Mouse (Mus musculus): ENCODE data around the gene Hist1h4c. TPM values are rescaled to one million over a fixed set of nuclear protein-coding genes. Genes with fewer than 3 reads are reported as not detected.
"Not testable (repeated sequence)": the region's sequence is repeated elsewhere in the genome, so short reads cannot be mapped to it uniquely, and the experiment has no call there.

Gene Hist1h4c
- polyA plus RNA-seq (2015; fragmentation: Nextera tagmentation; extraction: Ambion mirVana) = 2.1 and 3.2 TPM in 2 replicates

- Histone ChIP-seq H3K4me3 (ENCODE audit: low read depth, low read length) (peak within 1 kb of the TSS; percentile 40), H3K36me3 (ENCODE audit: control insufficient read depth, insufficient read depth, low read length) (no peaks in the 10 kb centered on the region), H3K27me3 (ENCODE audit: control insufficient read depth, insufficient read depth, low read length) (no peaks in the 10 kb centered on the region), H3K27ac (replicated peaks) (peak within 1 kb of the TSS; percentile 77), H3K4me1 (replicated peaks; ENCODE audit: control insufficient read depth, insufficient read depth) (no peaks in the 10 kb centered on the region), H3K9me3 (ENCODE audit: control insufficient read depth, low read length) (no peaks in the 10 kb centered on the region), H3K9ac (ENCODE audit: low read length) (peak within 1 kb of the TSS; percentile 61), H3K4me2 (replicated peaks; ENCODE audit: low read depth) (peak within 1 kb of the TSS; percentile 63)
- ATAC-seq (ENCODE audit: low FRiP score, low TSS enrichment) (peak; percentile 95), DNase-seq (ENCODE audit: low spot score) (peak; percentile 96)
- WGBS = under 1% methylated on average over 17 of the region's 22 CpGs
- TF ChIP-seq EP300 (optimal IDR thresholded peaks at IDR 0.05) (peak; percentile 96), CTCF (IDR thresholded peaks at IDR 0.05; ENCODE audit: low read depth) (peak; percentile 15; the same call in 1 of the 2 replicates)
Observed at GRCm38 (mm10) chr13:23698300-23698693, at the start of gene Hist1h4c. Gene Hist1h4c (minus strand): TSS chr13:23698454.

- Histone ChIP-seq H3K9me3 (ENCODE audit: control insufficient read depth, low read length) (no peaks in the 10 kb centered on the region), H3K4me1 (replicated peaks; ENCODE audit: control insufficient read depth, insufficient read depth) (no peaks in the 10 kb centered on the region), H3K27me3 (ENCODE audit: control insufficient read depth, insufficient read depth, low read length) (no peaks in the 10 kb centered on the region), H3K4me3 (ENCODE audit: low read depth, low read length) (no peak overlapping the region), H3K36me3 (ENCODE audit: control insufficient read depth, insufficient read depth, low read length) (no peaks in the 10 kb centered on the region), H3K27ac (replicated peaks) (0 out of 2 replicates have a peak overlapping the region, but pooled peaks have one; percentile 14), H3K9ac (ENCODE audit: low read length) (no peak overlapping the region), H3K4me2 (replicated peaks; ENCODE audit: low read depth) (no peak overlapping the region)
- DNase-seq (ENCODE audit: low spot score) = no peak
- 6% methylated on average over 4 of the region's 4 CpGs for WGBS
- ATAC-seq (ENCODE audit: low FRiP score, low TSS enrichment) = no peak
- TF ChIP-seq CTCF (IDR thresholded peaks at IDR 0.05; ENCODE audit: low read depth) (no peak), EP300 (optimal IDR thresholded peaks at IDR 0.05) (no peak)
Observed at GRCm38 (mm10) chr13:23747892-23748288, 49.6 kb upstream of the Hist1h4c start.

DNA sequence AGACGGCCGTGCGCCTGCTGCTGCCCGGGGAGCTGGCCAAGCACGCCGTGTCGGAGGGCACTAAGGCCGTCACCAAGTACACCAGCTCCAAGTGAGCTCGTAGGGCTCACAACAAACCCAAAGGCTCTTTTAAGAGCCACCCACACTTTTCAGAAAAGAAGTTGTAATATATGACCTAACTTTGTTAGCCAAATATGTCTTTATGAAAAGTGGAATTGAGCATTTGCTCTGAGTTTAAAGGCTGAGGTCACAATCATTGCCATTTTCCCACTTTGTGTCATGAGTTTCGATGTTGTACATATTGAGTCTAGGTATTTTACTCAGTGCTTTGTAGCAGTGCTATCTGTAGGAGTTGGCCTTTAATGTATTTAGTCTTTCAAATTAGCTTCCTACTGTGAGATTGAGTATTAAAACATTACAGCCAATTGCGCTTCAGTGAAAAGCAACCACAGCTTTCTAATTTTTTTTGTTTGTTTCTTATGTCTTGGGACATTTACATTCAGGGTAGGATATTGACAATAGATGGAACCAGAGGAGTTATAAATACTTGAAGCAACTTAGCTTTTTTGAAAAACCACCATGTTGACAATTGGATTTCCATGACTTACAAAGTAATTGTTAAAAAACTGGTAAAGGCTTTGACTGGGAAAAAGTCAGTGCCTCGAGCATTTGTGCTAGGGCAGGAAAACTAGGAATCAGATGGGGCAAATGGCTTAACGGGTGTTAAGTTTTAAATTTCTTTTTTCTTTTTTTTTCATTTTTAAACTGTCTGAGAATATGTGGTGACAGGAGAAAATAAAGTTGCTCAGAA lies 49.0 kb upstream of the Hist1h4c start:
- Histone ChIP-seq H3K9me3 (ENCODE audit: control insufficient read depth, low read length) (no peaks in the 10 kb centered on the region), H3K4me3 (ENCODE audit: low read depth, low read length) (peak overlapping the region; percentile 14), H3K36me3 (ENCODE audit: control insufficient read depth, insufficient read depth, low read length) (no peaks in the 10 kb centered on the region), H3K27ac (replicated peaks) (peak overlapping the region; percentile 89), H3K4me1 (replicated peaks; ENCODE audit: control insufficient read depth, insufficient read depth) (no peaks in the 10 kb centered on the region), H3K9ac (ENCODE audit: low read length) (peak overlapping the region; percentile 23; the same call in 1 of the 2 replicates), H3K27me3 (ENCODE audit: control insufficient read depth, insufficient read depth, low read length) (no peaks in the 10 kb centered on the region), H3K4me2 (replicated peaks; ENCODE audit: low read depth) (peak overlapping the region; percentile 62)
- TF ChIP-seq CTCF (IDR thresholded peaks at IDR 0.05; ENCODE audit: low read depth) = no peak
- no peak for TF ChIP-seq EP300 (optimal IDR thresholded peaks at IDR 0.05)
- ATAC-seq (ENCODE audit: low FRiP score, low TSS enrichment) (no peak), DNase-seq (ENCODE audit: low spot score) (no peak)
- WGBS = 5% methylated on average over 9 of the region's 13 CpGs

GRCm38 (mm10) chr13:23746201-23747080 lies 48.2 kb upstream of the Hist1h4c start, which contains the start of gene Hist1h2bb:
Gene Hist1h2bb (plus strand): TSS chr13:23746734.
- DNase-seq (ENCODE audit: low spot score) (peak; percentile 80), ATAC-seq (ENCODE audit: low FRiP score, low TSS enrichment) (peak; percentile 91)
- H3K4me3 ChIP-seq (ENCODE audit: low read depth, low read length) = peak within 1 kb of the TSS; percentile 33
- H3K4me2 ChIP-seq (replicated peaks; ENCODE audit: low read depth) = peak within 1 kb of the TSS; percentile 62
- not testable (repeated sequence) for H3K4me1 ChIP-seq (replicated peaks; ENCODE audit: control insufficient read depth, insufficient read depth); H3K36me3 ChIP-seq (ENCODE audit: control insufficient read depth, insufficient read depth, low read length); H3K27me3 ChIP-seq (ENCODE audit: control insufficient read depth, insufficient read depth, low read length); H3K9me3 ChIP-seq (ENCODE audit: control insufficient read depth, low read length)
- H3K9ac ChIP-seq (ENCODE audit: low read length) = peak within 1 kb of the TSS; percentile 63
- TF ChIP-seq EP300 (optimal IDR thresholded peaks at IDR 0.05) = peak; percentile 43
- peak within 1 kb of the TSS; percentile 97 for H3K27ac ChIP-seq (replicated peaks)
- WGBS = 0% methylated on average over 38 of the region's 58 CpGs

- ATAC-seq (ENCODE audit: low FRiP score, low TSS enrichment) (peak; percentile 46), DNase-seq (ENCODE audit: low spot score) (peak; percentile 82)
- TF ChIP-seq EP300 (optimal IDR thresholded peaks at IDR 0.05) (no peak), CTCF (IDR thresholded peaks at IDR 0.05; ENCODE audit: low read depth) (no peak)
- peak within 1 kb of the TSS; percentile 63 for H3K9ac ChIP-seq (ENCODE audit: low read length)
- no peaks in the 10 kb centered on the region for H3K9me3 ChIP-seq (ENCODE audit: control insufficient read depth, low read length)
- H3K4me3 ChIP-seq (ENCODE audit: low read depth, low read length) = peak within 1 kb of the TSS; percentile 33
- no peaks in the 10 kb centered on the region for H3K4me1 ChIP-seq (replicated peaks; ENCODE audit: control insufficient read depth, insufficient read depth)
- peak within 1 kb of the TSS; percentile 97 for H3K27ac ChIP-seq (replicated peaks)
- no peaks in the 10 kb centered on the region for H3K36me3 ChIP-seq (ENCODE audit: control insufficient read depth, insufficient read depth, low read length)
- WGBS = under 1% methylated on average over 21 of the region's 28 CpGs
- peak within 1 kb of the TSS; percentile 62 for H3K4me2 ChIP-seq (replicated peaks; ENCODE audit: low read depth)
- no peaks in the 10 kb centered on the region for H3K27me3 ChIP-seq (ENCODE audit: control insufficient read depth, insufficient read depth, low read length)
Observed at GRCm38 (mm10) chr13:23745381-23746161, 47.3 kb upstream of the Hist1h4c start, which contains the start of gene Hist1h3c. Gene Hist1h3c (minus strand): TSS chr13:23745602.
